Mouse (Mus musculus) kidney, adult 2 months (tissue): Measurements from ENCODE around the gene Stn1.

Experiments used
- CTCF ChIP-seq: fragments of 200-500 bp; conservative IDR thresholded peaks from 2 replicates; pipeline ENCODE4 v1.5.1; 2011; ENCODE audit warnings: low read depth, mild to moderate bottlenecking, control low read depth, low read length, moderate library complexity, mixed read lengths; ENCODE audit not compliant: insufficient read depth, insufficient read length
- POLR2A ChIP-seq: fragments of 200-500 bp; IDR thresholded peaks from one replicate; pipeline ENCODE4 v1.6.1; 2011; ENCODE audit warnings: low read depth, low read length, control low read depth

DNA sequence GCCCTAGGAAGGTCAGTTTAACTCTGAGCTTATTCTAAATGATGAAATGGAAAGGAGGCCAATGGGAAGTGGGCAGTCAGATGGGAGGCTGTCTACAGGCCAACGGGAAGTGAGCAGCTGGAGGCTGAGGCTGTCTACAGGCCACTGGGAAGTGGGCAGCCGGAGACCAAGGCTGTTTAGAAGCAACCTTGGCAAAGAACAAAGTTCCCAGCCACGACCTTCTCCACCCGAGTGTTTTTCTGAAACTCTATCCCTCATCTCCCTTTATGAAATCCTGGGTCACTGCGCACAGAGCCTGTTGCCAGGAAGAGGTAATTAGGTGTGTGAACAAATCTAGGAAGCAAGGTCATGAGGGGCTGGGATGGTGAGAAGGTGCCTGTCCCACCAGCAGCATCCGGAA is 25.3 kb downstream of the Stn1 start:
- TF ChIP-seq POLR2A (no peak), CTCF (no peak)
